ENCODE assay signal across 23 mouse cellular contexts in genomic region chr5:89077711-89078110, GRCm38 (mm10).
"Had no signal": no experiment of that assay in that cellular context is flagged by ENCODE, and none has a peak within 500 bp of the region (broad histone marks: within the 10 kb centered on the region; RNA-seq: fewer than 3 reads in every experiment).

No protein-coding gene starts in this region.

- DNase-seq: kidney, adult 18-20 months; kidney, postnatal 36 days; layer of hippocampus, postnatal 36 days; left cerebral cortex, postnatal 4 days; liver, embryonic 13.5 days; lung, adult 2 months; retina, postnatal 1 day; right cerebral cortex, postnatal 25 days; spleen, adult 18-20 months; thymus, postnatal 25 days had no signal

- H3K27ac ChIP-seq: kidney, postnatal 0 days; left cerebral cortex, adult 2 months; limb, embryonic 12.5 days; limb, embryonic 15.5 days; liver, embryonic 13.5 days; midbrain, embryonic 10.5 days; midbrain, embryonic 13.5 days; neural tube, embryonic 13.5 days; stomach, embryonic 15.5 days had no signal

- ATAC-seq: inflammation-experienced regulatory T-cells, adult 6 months; intestine, embryonic 16.5 days; midbrain, embryonic 13.5 days; midbrain, embryonic 16.5 days had no signal

- H3K9ac ChIP-seq: limb, embryonic 12.5 days; limb, embryonic 15.5 days; liver, embryonic 13.5 days; midbrain, embryonic 13.5 days; neural tube, embryonic 13.5 days; stomach, embryonic 15.5 days had no signal

- H3K4me1 ChIP-seq: limb, embryonic 15.5 days; liver, embryonic 13.5 days; megakaryocyte, embryonic 14.5 days; midbrain, embryonic 10.5 days; midbrain, embryonic 13.5 days; neural tube, embryonic 13.5 days; stomach, embryonic 15.5 days had no signal

- H3K4me2 ChIP-seq: limb, embryonic 12.5 days; limb, embryonic 15.5 days; liver, embryonic 13.5 days; midbrain, embryonic 13.5 days; neural tube, embryonic 13.5 days; stomach, embryonic 15.5 days had no signal

- H3K27me3 ChIP-seq: limb, embryonic 12.5 days; limb, embryonic 15.5 days; liver, embryonic 13.5 days; megakaryocyte, embryonic 14.5 days; midbrain, embryonic 13.5 days; neural tube, embryonic 13.5 days; stomach, embryonic 15.5 days had no signal

- H3K9me3 ChIP-seq: limb, embryonic 12.5 days; limb, embryonic 15.5 days; liver, embryonic 13.5 days; megakaryocyte, embryonic 14.5 days; midbrain, embryonic 10.5 days; midbrain, embryonic 13.5 days; neural tube, embryonic 13.5 days; stomach, embryonic 15.5 days had no signal

- H3K4me3 ChIP-seq: left cerebral cortex, adult 2 months; limb, embryonic 12.5 days; limb, embryonic 15.5 days; liver, embryonic 13.5 days; megakaryocyte, embryonic 14.5 days; midbrain, embryonic 10.5 days; midbrain, embryonic 13.5 days; myocyte; neural tube, embryonic 13.5 days; stomach, embryonic 15.5 days had no signal

- H3K36me3 ChIP-seq: limb, embryonic 12.5 days; limb, embryonic 15.5 days; liver, embryonic 13.5 days; midbrain, embryonic 10.5 days; midbrain, embryonic 13.5 days; neural tube, embryonic 13.5 days; stomach, embryonic 15.5 days had no signal
